Mouse (Mus musculus) embryonic facial prominence, embryonic 15.5 days (tissue): ENCODE data around the gene Car6. TPM values are rescaled to one million over a fixed set of nuclear protein-coding genes. Genes with fewer than 3 reads are reported as not detected.

ENCODE experiments used
- ATAC-seq: fragments of 200-750 bp; cut with Nextera tagmentation; 2 replicates; pipeline ENCODE4 v1.8.0; 2017; ENCODE audit warnings: low read depth, moderate TSS enrichment; ENCODE audit not compliant: insufficient number of reproducible peaks, low FRiP score, low TSS enrichment
- H3K27ac ChIP-seq: fragments of 300-500 bp; sonication (generic); replicated peaks from 2 replicates; pipeline ENCODE4 v1.5.1; 2015; ENCODE audit warnings: mild to moderate bottlenecking, inconsistent platforms
- H3K27me3 ChIP-seq: fragments of 300-500 bp; sonication (generic); 2 replicates; pipeline ENCODE4 v1.6.1; 2015; ENCODE audit warnings: inconsistent platforms
- H3K36me3 ChIP-seq: fragments of 300-500 bp; sonication (generic); 2 replicates; pipeline ENCODE4 v1.6.1; 2015; ENCODE audit warnings: mild to moderate bottlenecking, inconsistent platforms
- H3K4me1 ChIP-seq: fragments of 300-500 bp; sonication (generic); 2 replicates; pipeline ENCODE4 v1.6.1; 2015; ENCODE audit warnings: inconsistent platforms
- H3K4me2 ChIP-seq: fragments of 300-500 bp; sonication (generic); replicated peaks from 2 replicates; pipeline ENCODE4 v1.6.1; 2015; ENCODE audit warnings: mild to moderate bottlenecking, inconsistent platforms
- H3K4me3 ChIP-seq: fragments of 300-500 bp; sonication (generic); replicated peaks from 2 replicates; pipeline ENCODE4 v1.5.1; 2015; ENCODE audit warnings: mild to moderate bottlenecking, inconsistent platforms
- H3K9ac ChIP-seq: fragments of 300-500 bp; sonication (generic); 2 replicates; pipeline ENCODE4 v1.6.1; 2015; ENCODE audit warnings: inconsistent platforms
- H3K9me3 ChIP-seq: fragments of 300-500 bp; sonication (generic); replicated peaks from 2 replicates; pipeline ENCODE4 v1.6.1; 2016; ENCODE audit warnings: inconsistent platforms
- WGBS: fragments of 180-500 bp; shearing (Covaris S2); methylation state at CpG from one replicate; pipeline ENCODE4 v1.1.7; 2015; 5-methylcytosine and 5-hydroxymethylcytosine counted together
- polyA plus RNA-seq: library from polyadenylated mRNA; unstranded; fragments of >200 nt; fragmentation: Nextera tagmentation; extraction: Ambion mirVana; gene quantifications from 2 replicates; pipeline ENCODE4 v1.2.1, GENCODE M21; 2015

Gene Car6
- polyA plus RNA-seq, 1 experiment from 2014 or later, result 0.37 TPM

DNA sequence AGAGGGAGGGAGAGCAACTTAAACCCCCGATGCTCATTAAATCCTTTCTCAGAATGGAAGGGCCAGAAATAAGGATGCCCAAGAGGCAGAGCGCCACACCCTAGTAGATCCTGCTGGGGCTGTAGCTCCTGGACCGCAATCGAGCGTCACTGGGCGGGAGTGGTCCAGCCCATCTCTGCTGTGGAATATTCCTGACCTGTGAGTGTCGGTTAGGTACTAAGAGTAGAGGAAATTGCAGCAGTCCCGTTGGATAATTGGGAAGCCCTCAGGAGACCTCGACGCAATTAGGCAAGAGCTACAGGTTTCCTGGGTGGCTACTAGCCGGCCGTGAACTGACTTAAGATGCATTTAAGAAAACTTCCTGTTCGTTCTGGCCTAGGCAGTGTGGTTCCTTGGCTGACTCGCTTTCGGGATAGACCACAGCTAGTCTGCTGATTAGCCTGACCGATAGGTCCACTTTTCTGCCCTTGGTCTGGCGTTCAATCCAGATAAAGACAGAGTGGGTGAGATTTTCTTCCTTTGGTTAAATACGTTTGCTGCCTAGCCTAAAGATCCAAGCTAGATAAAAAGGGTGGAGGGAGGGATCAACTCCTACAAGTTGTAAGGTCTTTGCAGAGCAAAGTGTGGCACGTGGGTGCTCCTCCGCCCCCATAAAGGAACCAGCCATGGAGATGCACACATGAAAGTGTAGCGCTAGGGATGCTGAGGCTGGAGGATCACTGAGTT lies 36.7 kb upstream of the Car6 start:
- no peaks in the 10 kb centered on the region for H3K27me3 ChIP-seq
- no peak for ATAC-seq

GRCm38 (mm10) chr4:150236521-150237481 lies 35.7 kb upstream of the Car6 start, which contains the start of gene Eno1:
Eno1 (plus strand) TSS chr4:150236721.
- Histone ChIP-seq H3K27me3 (no peaks in the 10 kb centered on the region), H3K36me3 (peaks cover 23% of the 10 kb centered on the region), H3K9me3 (no peaks in the 10 kb centered on the region), H3K4me3 (peak within 1 kb of the TSS; percentile 82), H3K4me1 (peaks cover 51% of the 10 kb centered on the region), H3K9ac (peak within 1 kb of the TSS; percentile 86), H3K4me2 (peak within 1 kb of the TSS; percentile 57), H3K27ac (peak within 1 kb of the TSS; percentile 94)
- 0% methylated on average over 78 of the region's 78 CpGs for WGBS
- ATAC-seq, result peak; percentile 98

More for the DNA sequence above, 36.7 kb upstream of the Car6 start:
- peaks cover 33% of the 10 kb centered on the region for H3K36me3 ChIP-seq
- peak overlapping the region; percentile 86 for H3K9ac ChIP-seq
- WGBS, result under 1% methylated on average over 21 of the region's 21 CpGs
- H3K27ac ChIP-seq, result peak overlapping the region; percentile 94
- H3K4me3 ChIP-seq, result peak overlapping the region; percentile 82
- peaks cover 51% of the 10 kb centered on the region for H3K4me1 ChIP-seq
- H3K9me3 ChIP-seq, result no peaks in the 10 kb centered on the region
- H3K4me2 ChIP-seq, result peak overlapping the region; percentile 57

- 0 out of 2 replicates have a peak overlapping the region, but pooled peaks have one; percentile 86 for H3K9ac ChIP-seq
- H3K9me3 ChIP-seq, result no peaks in the 10 kb centered on the region
- H3K27me3 ChIP-seq, result no peaks in the 10 kb centered on the region
- H3K27ac ChIP-seq, result peak overlapping the region; percentile 94
- peak overlapping the region; percentile 82 for H3K4me3 ChIP-seq
- 78% methylated on average over 8 of the region's 8 CpGs for WGBS
- peaks cover 47% of the 10 kb centered on the region for H3K4me1 ChIP-seq
- ATAC-seq, result no peak
- H3K36me3 ChIP-seq, result peaks cover 15% of the 10 kb centered on the region
- H3K4me2 ChIP-seq, result peak overlapping the region; percentile 56
Measured at GRCm38 (mm10) chr4:150236031-150236430, 34.9 kb upstream of the Car6 start.

GRCm38 (mm10) chr4:150235585-150235984 lies 34.5 kb upstream of the Car6 start:
- no peaks in the 10 kb centered on the region for H3K9me3 ChIP-seq
- H3K27ac ChIP-seq, result peak overlapping the region; percentile 83
- H3K36me3 ChIP-seq, result peaks cover 10% of the 10 kb centered on the region
- ATAC-seq, result no peak
- 78% methylated on average over 4 of the region's 4 CpGs for WGBS
- no peak overlapping the region for H3K9ac ChIP-seq
- no peaks in the 10 kb centered on the region for H3K27me3 ChIP-seq
- no peak overlapping the region for H3K4me2 ChIP-seq
- H3K4me1 ChIP-seq, result peaks cover 49% of the 10 kb centered on the region
- H3K4me3 ChIP-seq, result no peak overlapping the region

- Histone ChIP-seq H3K4me1 (peaks cover 44% of the 10 kb centered on the region), H3K9ac (no peak overlapping the region), H3K9me3 (no peaks in the 10 kb centered on the region), H3K4me2 (no peak overlapping the region), H3K27me3 (no peaks in the 10 kb centered on the region), H3K4me3 (no peak overlapping the region), H3K36me3 (peaks cover 3% of the 10 kb centered on the region; the same call in 1 of the 2 replicates), H3K27ac (peak overlapping the region; percentile 83)
- 31% methylated on average over 8 of the region's 8 CpGs for WGBS
- ATAC-seq, result no peak
Measured at GRCm38 (mm10) chr4:150234599-150235327, 33.6 kb upstream of the Car6 start.

GRCm38 (mm10) chr4:150231871-150232270 lies 30.7 kb upstream of the Car6 start:
- Histone ChIP-seq H3K27ac (no peak overlapping the region), H3K4me2 (no peak overlapping the region), H3K9me3 (no peaks in the 10 kb centered on the region), H3K4me3 (no peak overlapping the region), H3K9ac (no peak overlapping the region), H3K36me3 (no peaks in the 10 kb centered on the region), H3K4me1 (peaks cover 37% of the 10 kb centered on the region), H3K27me3 (no peaks in the 10 kb centered on the region)
- 47% methylated on average over 8 of the region's 8 CpGs for WGBS
- ATAC-seq, result no peak

- ATAC-seq, result no peak
- H3K9me3 ChIP-seq, result no peaks in the 10 kb centered on the region
- no peaks in the 10 kb centered on the region for H3K27me3 ChIP-seq
- H3K36me3 ChIP-seq, result no peaks in the 10 kb centered on the region
- no peak overlapping the region for H3K4me2 ChIP-seq
- H3K4me1 ChIP-seq, result peaks cover 34% of the 10 kb centered on the region
- no peak overlapping the region for H3K4me3 ChIP-seq
- WGBS, result 27% methylated on average over 21 of the region's 21 CpGs
- peak overlapping the region; percentile 51 for H3K27ac ChIP-seq
- H3K9ac ChIP-seq, result no peak overlapping the region
Measured at GRCm38 (mm10) chr4:150230460-150231407, 29.6 kb upstream of the Car6 start.

GRCm38 (mm10) chr4:150229747-150230390 lies 28.7 kb upstream of the Car6 start:
- Histone ChIP-seq H3K9ac (no peak overlapping the region), H3K27ac (peak overlapping the region; percentile 51; the same call in 1 of the 2 replicates), H3K4me1 (peaks cover 28% of the 10 kb centered on the region), H3K4me3 (no peak overlapping the region), H3K36me3 (no peaks in the 10 kb centered on the region), H3K4me2 (no peak overlapping the region), H3K27me3 (no peaks in the 10 kb centered on the region), H3K9me3 (no peaks in the 10 kb centered on the region)
- ATAC-seq, result no peak
- 34% methylated on average over 8 of the region's 15 CpGs for whole genome bisulfite sequencing

DNA sequence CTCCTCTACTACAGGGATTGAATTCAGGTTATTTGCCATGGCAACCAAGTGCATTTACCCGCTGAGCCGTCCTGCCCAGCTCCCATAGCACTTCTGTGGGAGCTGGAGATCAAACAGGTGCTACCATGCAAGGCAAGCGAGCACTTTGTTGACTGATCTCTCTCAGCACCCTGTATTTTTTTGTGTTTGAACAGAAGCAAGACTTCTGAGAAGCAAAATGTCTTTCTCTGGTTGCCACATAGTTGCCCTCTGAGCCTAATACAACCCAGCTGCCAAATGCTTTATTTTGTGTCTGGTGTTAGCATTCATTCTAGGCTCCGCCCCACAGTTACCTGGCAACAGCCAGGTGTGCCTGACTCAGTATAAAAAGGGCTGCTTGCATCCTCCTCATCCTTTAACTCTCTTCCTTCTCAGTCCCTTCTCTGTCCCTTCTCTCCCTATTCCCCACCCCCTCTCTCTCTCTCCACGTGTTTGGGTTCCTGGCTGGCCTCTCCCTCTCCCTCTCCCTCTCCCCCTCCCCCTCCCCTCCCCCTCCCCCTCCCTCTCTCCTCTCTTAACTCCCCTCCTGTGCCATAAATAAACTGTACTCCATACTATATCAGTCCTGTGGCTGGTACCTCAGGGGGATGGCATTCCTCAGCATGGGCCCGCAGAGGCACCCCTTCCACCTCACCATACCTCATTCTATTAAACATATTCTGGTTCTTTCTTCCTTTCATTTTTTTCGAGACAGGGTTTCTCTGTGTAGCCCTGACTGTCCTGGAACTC lies 27.6 kb upstream of the Car6 start:
- H3K27ac ChIP-seq, result no peak overlapping the region
- no peak overlapping the region for H3K4me2 ChIP-seq
- no peaks in the 10 kb centered on the region for H3K9me3 ChIP-seq
- no peaks in the 10 kb centered on the region for H3K27me3 ChIP-seq
- no peaks in the 10 kb centered on the region for H3K36me3 ChIP-seq
- no peak for ATAC-seq
- H3K4me3 ChIP-seq, result no peak overlapping the region
- WGBS, result 43% methylated on average over 7 of the region's 7 CpGs
- H3K4me1 ChIP-seq, result peaks cover 28% of the 10 kb centered on the region
- no peak overlapping the region for H3K9ac ChIP-seq
